Mouse (Mus musculus) liver, embryonic 14.5 days (tissue): Measurements from ENCODE around the gene Calhm1.

Experiments used
- CTCF ChIP-seq: IDR thresholded peaks from 2 replicates; pipeline ENCODE4 v1.5.1; 2016; ENCODE audit warnings: antibody characterized with exemption, low read depth, control low read depth
- EP300 ChIP-seq: IDR thresholded peaks from 2 replicates; pipeline ENCODE4 v1.6.1; 2016; ENCODE audit warnings: antibody characterized with exemption, low read depth

- TF ChIP-seq EP300 (no peak), CTCF (no peak)
Observed at GRCm38 (mm10) chr19:47179272-47179809, 35.3 kb upstream of the Calhm1 start.
